Mouse (Mus musculus) heart, postnatal 0 days (tissue): Measurements from ENCODE around the gene Kbtbd6.

ENCODE experiments used
- CTCF ChIP-seq: IDR thresholded peaks from 2 replicates; pipeline ENCODE4 v1.5.1; 2016; ENCODE audit warnings: antibody characterized with exemption, control low read depth, low read depth
- EP300 ChIP-seq: IDR thresholded peaks from 2 replicates; pipeline ENCODE4 v1.6.1; 2016; ENCODE audit warnings: antibody characterized with exemption, low read depth

- TF ChIP-seq CTCF, result no peak
- no peak for TF ChIP-seq EP300
Observed at GRCm38 (mm10) chr14:79420083-79420685, 31.5 kb upstream of the Kbtbd6 start.
